Mouse (Mus musculus) heart, adult 2 months (tissue): ENCODE results near the gene Itgb6.

Source experiments
- CTCF ChIP-seq: fragments of 200-600 bp; IDR thresholded peaks from 2 replicates; pipeline ENCODE4 v1.8.1; 2022; ENCODE audit warnings: antibody characterized with exemption, mild to moderate bottlenecking, moderate library complexity
- POLR2A ChIP-seq: fragments of 200-500 bp; IDR thresholded peaks from 2 replicates; pipeline ENCODE4 v1.6.1; 2011; ENCODE audit warnings: mild to moderate bottlenecking, low read depth, low read length, control low read depth; ENCODE audit not compliant: insufficient read depth

- TF ChIP-seq CTCF: no peak
- TF ChIP-seq POLR2A: no peak
Observed at GRCm38 (mm10) chr2:60694563-60694962, 27.9 kb downstream of the Itgb6 start.
